ENCODE assay signal across 11 mouse cellular contexts in the genomic region with DNA sequence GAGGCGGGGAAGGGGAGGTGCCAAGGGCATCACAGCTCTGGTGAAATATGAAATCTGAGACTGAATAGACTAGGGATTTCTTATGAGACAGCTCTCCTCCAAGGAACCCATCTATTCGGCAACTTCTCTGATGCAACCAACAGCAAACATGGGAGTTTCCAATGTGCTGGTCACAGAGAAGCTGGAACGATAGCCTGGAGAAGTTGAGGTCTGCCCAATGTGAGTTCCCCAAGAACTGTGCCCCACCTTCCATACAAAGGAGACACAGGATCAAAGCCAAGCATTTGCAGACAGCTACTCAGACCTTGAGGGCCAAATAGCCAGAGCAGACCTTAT. TPM values are rescaled to one million over a fixed set of nuclear protein-coding genes. Genes with fewer than 3 reads are reported as not detected.
DNase-seq lines count a peak whose midpoint lies in the region; ATAC-seq and TF ChIP-seq lines count a peak whose summit lies in the region.
"Had no signal": no experiment of that assay in that cellular context is flagged by ENCODE, and none has a peak within 500 bp of the region (broad histone marks: within the 10 kb centered on the region; RNA-seq: fewer than 3 reads in every experiment).

No protein-coding gene starts in this region.

- H3ac ChIP-seq in myocyte (ENCODE audit: control insufficient read depth, insufficient read length), result no peak overlapping the region

- intact Hi-C loops in heart, postnatal 36 days (cut with DNase I), result no loop called here

- TF ChIP-seq POLR2A in myocyte (IDR thresholded peaks at IDR 0.05; ENCODE audit: insufficient read length, low read depth), result no peak

- peak overlapping the region; percentile 48 for H3K27ac ChIP-seq in heart, embryonic 15.5 days
- H3K27ac ChIP-seq in lung, embryonic 15.5 days, result peak overlapping the region; percentile 81
- peak overlapping the region; percentile 60; the same call in 1 of the 2 replicates for H3K27ac ChIP-seq in embryonic facial prominence, embryonic 15.5 days (replicated peaks)
- H3K27ac ChIP-seq in forebrain, embryonic 15.5 days (replicated peaks), result no peak overlapping the region
- H3K27ac ChIP-seq: hindbrain, embryonic 15.5 days had no signal

- no peak for ATAC-seq in heart, embryonic 15.5 days (replicated peaks; ENCODE audit: insufficient number of reproducible peaks, insufficient read depth, low FRiP score, low read depth)
- ATAC-seq in lung, embryonic 15.5 days (ENCODE audit: borderline replicate concordance, extremely low read depth, low FRiP score, low TSS enrichment), result no peak
- ATAC-seq in embryonic facial prominence, embryonic 15.5 days (ENCODE audit: insufficient number of reproducible peaks, low FRiP score, low TSS enrichment, low read depth), result no peak
- no peak for ATAC-seq in forebrain, embryonic 15.5 days (replicated peaks)
- ATAC-seq: CD4-positive, CD25-positive, alpha-beta regulatory T cell, adult 4 months had no signal

- no peak overlapping the region for H3K4me3 ChIP-seq in heart, embryonic 15.5 days
- H3K4me3 ChIP-seq in lung, embryonic 15.5 days, result no peak overlapping the region
- H3K4me3 ChIP-seq in embryonic facial prominence, embryonic 15.5 days (replicated peaks), result no peak overlapping the region
- H3K4me3 ChIP-seq in myocyte, result peak overlapping the region; percentile 84
- H3K4me3 ChIP-seq in forebrain, embryonic 15.5 days, result no peak overlapping the region
- H3K4me3 ChIP-seq: erythroblast, embryonic 14.5 days; hindbrain, embryonic 15.5 days had no signal

- peaks cover 28% of the 10 kb centered on the region for H3K79me2 ChIP-seq in myocyte (ENCODE audit: control insufficient read depth, insufficient read depth)

- no peaks in the 10 kb centered on the region for H3K36me3 ChIP-seq in heart, embryonic 15.5 days
- no peaks in the 10 kb centered on the region for H3K36me3 ChIP-seq in lung, embryonic 15.5 days
- H3K36me3 ChIP-seq in embryonic facial prominence, embryonic 15.5 days, result no peaks in the 10 kb centered on the region
- H3K36me3 ChIP-seq in myocyte (ENCODE audit: control insufficient read depth, insufficient read depth), result peaks cover under 1% of the 10 kb centered on the region
- peaks cover 36% of the 10 kb centered on the region for H3K36me3 ChIP-seq in forebrain, embryonic 15.5 days

- no peaks in the 10 kb centered on the region for H3K9me3 ChIP-seq in heart, embryonic 15.5 days (replicated peaks)
- no peaks in the 10 kb centered on the region for H3K9me3 ChIP-seq in lung, embryonic 15.5 days
- no peaks in the 10 kb centered on the region for H3K9me3 ChIP-seq in embryonic facial prominence, embryonic 15.5 days (replicated peaks)
- no peaks in the 10 kb centered on the region for H3K9me3 ChIP-seq in forebrain, embryonic 15.5 days
- H3K9me3 ChIP-seq: hindbrain, embryonic 15.5 days had no signal

- 63% methylated on average over 3 of the region's 3 CpGs for WGBS in heart, embryonic 15.5 days
- WGBS in lung, embryonic 15.5 days, result 38% methylated on average over 3 of the region's 3 CpGs
- 46% methylated on average over 3 of the region's 3 CpGs for WGBS in embryonic facial prominence, embryonic 15.5 days
- 79% methylated on average over 3 of the region's 3 CpGs for WGBS in forebrain, embryonic 15.5 days

- no peaks in the 10 kb centered on the region for H3K27me3 ChIP-seq in heart, embryonic 15.5 days
- H3K27me3 ChIP-seq in lung, embryonic 15.5 days, result no peaks in the 10 kb centered on the region
- H3K27me3 ChIP-seq in embryonic facial prominence, embryonic 15.5 days, result no peaks in the 10 kb centered on the region
- no peaks in the 10 kb centered on the region for H3K27me3 ChIP-seq in myocyte (ENCODE audit: control insufficient read depth, insufficient read depth, insufficient read length)
- no peaks in the 10 kb centered on the region for H3K27me3 ChIP-seq in forebrain, embryonic 15.5 days
- H3K27me3 ChIP-seq: hindbrain, embryonic 15.5 days had no signal

- no peak for DNase-seq in heart, postnatal 36 days
- DNase-seq in lung, adult 18-20 months, result no peak
- DNase-seq in thymus, postnatal 25 days, result no peak

- peaks cover 39% of the 10 kb centered on the region for H3K4me1 ChIP-seq in heart, embryonic 15.5 days (replicated peaks)
- H3K4me1 ChIP-seq in lung, embryonic 15.5 days, result peaks cover 35% of the 10 kb centered on the region
- H3K4me1 ChIP-seq in embryonic facial prominence, embryonic 15.5 days, result peaks cover 20% of the 10 kb centered on the region; the same call in 1 of the 2 replicates
- no peaks in the 10 kb centered on the region for H3K4me1 ChIP-seq in forebrain, embryonic 15.5 days
- H3K4me1 ChIP-seq: hindbrain, embryonic 15.5 days had no signal

- H3K4me2 ChIP-seq in heart, embryonic 15.5 days, result no peak overlapping the region
- H3K4me2 ChIP-seq in lung, embryonic 15.5 days, result peak overlapping the region; percentile 33; the same call in 1 of the 2 replicates
- H3K4me2 ChIP-seq in embryonic facial prominence, embryonic 15.5 days (replicated peaks), result no peak overlapping the region
- peak overlapping the region; percentile 73 for H3K4me2 ChIP-seq in myocyte (ENCODE audit: low read depth)
- no peak overlapping the region for H3K4me2 ChIP-seq in forebrain, embryonic 15.5 days (replicated peaks)
- H3K4me2 ChIP-seq: hindbrain, embryonic 15.5 days had no signal

- H3K9ac ChIP-seq in heart, embryonic 15.5 days, result no peak overlapping the region
- no peak overlapping the region for H3K9ac ChIP-seq in lung, embryonic 15.5 days
- H3K9ac ChIP-seq in embryonic facial prominence, embryonic 15.5 days, result no peak overlapping the region
- H3K9ac ChIP-seq in forebrain, embryonic 15.5 days (replicated peaks), result no peak overlapping the region
- H3K9ac ChIP-seq: hindbrain, embryonic 15.5 days had no signal

TF ChIP-seq in myocyte, 11 proteins besides CTCF, POLR2A, EP300 and RAD21:
- TF ChIP-seq USF1 (IDR thresholded peaks at IDR 0.05; ENCODE audit: low read depth), result no peak
- peak; percentile 99 for TF ChIP-seq CEBPB (IDR thresholded peaks at IDR 0.05; ENCODE audit: insufficient read depth, poor library complexity, severe bottlenecking)
- TF ChIP-seq MAX (IDR thresholded peaks at IDR 0.05; ENCODE audit: low read depth), result no peak

RNA-seq across cellular contexts. Expression of gene Scn3b, which starts 52.6 kb away (rescaled TPM):
- 1.5 and 5.2 TPM in 2 replicates for polyA plus RNA-seq in heart, embryonic 15.5 days (2015; fragmentation: Nextera tagmentation; extraction: Ambion mirVana)
- 1 to 10 TPM in 1 of 2 experiments, under 1 TPM in 1; 0.57 to 1.2 TPM for total RNA-seq in heart, postnatal 36 days (2021)
- 4.8 and 7.5 TPM in 2 replicates for polyA plus RNA-seq in lung, embryonic 15.5 days (2015; fragmentation: Nextera tagmentation; extraction: Ambion mirVana)
- 13.7 and 14.0 TPM in 2 replicates for polyA plus RNA-seq in embryonic facial prominence, embryonic 15.5 days (2015; fragmentation: Nextera tagmentation; extraction: Ambion mirVana)
- 0.38 TPM for polyA plus RNA-seq in myocyte (2012; fragmentation: generic; extraction: Trizol)
- polyA plus RNA-seq in forebrain, embryonic 15.5 days (2015; fragmentation: Nextera tagmentation; extraction: Ambion mirVana), result 89.7 and 90.5 TPM in 2 replicates
- polyA plus RNA-seq: erythroblast, embryonic 14.5 days had no signal

Comparison
In these comparisons a context has a peak if more than half of its experiments do, and no peak if none do; other contexts are left out.
1. H3K4me2 ChIP-seq: peak in lung, embryonic 15.5 days (single experiment) and myocyte (single experiment); none in heart, embryonic 15.5 days (single experiment), embryonic facial prominence, embryonic 15.5 days (single experiment) and forebrain, embryonic 15.5 days (single experiment).